Mouse (Mus musculus) liver, embryonic 12.5 days (tissue): Measurements from ENCODE around the gene Slc22a6. TPM values are rescaled to one million over a fixed set of nuclear protein-coding genes. Genes with fewer than 3 reads are reported as not detected.

Experiments used
- ATAC-seq: fragments of 200-750 bp; cut with Nextera tagmentation; 2 replicates; pipeline ENCODE4 v1.8.0; 2017; ENCODE audit warnings: moderate number of reproducible peaks, mild to moderate bottlenecking, moderate library complexity
- H3K27ac ChIP-seq: fragments of 300-500 bp; sonication (generic); 2 replicates; pipeline ENCODE4 v1.5.1; 2016; ENCODE audit warnings: mild to moderate bottlenecking
- H3K27me3 ChIP-seq: fragments of 300-500 bp; sonication (generic); replicated peaks from 2 replicates; pipeline ENCODE4 v1.6.1; 2016; ENCODE audit warnings: mild to moderate bottlenecking, moderate library complexity
- H3K36me3 ChIP-seq: fragments of 300-500 bp; sonication (generic); 2 replicates; pipeline ENCODE4 v1.6.1; 2016; ENCODE audit warnings: mild to moderate bottlenecking, moderate library complexity
- H3K4me1 ChIP-seq: fragments of 300-500 bp; sonication (generic); 2 replicates; pipeline ENCODE4 v1.6.1; 2016
- H3K4me2 ChIP-seq: fragments of 300-500 bp; sonication (generic); 2 replicates; pipeline ENCODE4 v1.6.1; 2016; ENCODE audit warnings: mild to moderate bottlenecking, moderate library complexity
- H3K4me3 ChIP-seq: fragments of 300-500 bp; sonication (generic); 2 replicates; pipeline ENCODE4 v1.5.1; 2016; ENCODE audit warnings: mild to moderate bottlenecking, moderate library complexity
- H3K9ac ChIP-seq: fragments of 300-500 bp; sonication (generic); 2 replicates; pipeline ENCODE4 v1.6.1; 2016; ENCODE audit warnings: mild to moderate bottlenecking, moderate library complexity
- H3K9me3 ChIP-seq: fragments of 300-500 bp; sonication (generic); replicated peaks from 2 replicates; pipeline ENCODE4 v1.6.1; 2016; ENCODE audit warnings: mild to moderate bottlenecking, moderate library complexity
- WGBS: fragments of 180-500 bp; shearing (Covaris S2); methylation state at CpG from one replicate; pipeline ENCODE4 v1.1.7; 2016; ENCODE audit not compliant: insufficient replicate concordance; 5-methylcytosine and 5-hydroxymethylcytosine counted together
- polyA plus RNA-seq: library from polyadenylated mRNA; unstranded; fragments of >200 nt; fragmentation: Nextera tagmentation; extraction: Ambion mirVana; gene quantifications from 2 replicates; pipeline ENCODE4 v1.2.1, GENCODE M21; 2016

Gene Slc22a6
- polyA plus RNA-seq, 1 experiment from 2014 or later = not detected

- Histone ChIP-seq H3K9me3 (no peaks in the 10 kb centered on the region), H3K4me1 (peaks cover 33% of the 10 kb centered on the region), H3K9ac (no peak within 1 kb of the TSS), H3K4me3 (no peak within 1 kb of the TSS), H3K27ac (peak within 1 kb of the TSS; percentile 55; the same call in 1 of the 2 replicates), H3K27me3 (0 out of 2 replicates have a peak, but pooled peaks cover 7% of the 10 kb centered on the region), H3K36me3 (no peaks in the 10 kb centered on the region), H3K4me2 (no peak within 1 kb of the TSS)
- 70% methylated on average over 8 of the region's 8 CpGs for WGBS
- ATAC-seq = no peak
Measured at GRCm38 (mm10) chr19:8590954-8591353, 26.9 kb upstream of the Slc22a6 start, which contains the start of gene Slc22a8. TSS of gene Slc22a8 (plus strand) at chr19:8591254.

GRCm38 (mm10) chr19:8592155-8592554 is 25.7 kb upstream of the Slc22a6 start:
- H3K27ac ChIP-seq = no peak overlapping the region
- H3K4me2 ChIP-seq = no peak overlapping the region
- H3K9me3 ChIP-seq = no peaks in the 10 kb centered on the region
- no peak for ATAC-seq
- WGBS = 25% methylated on average over 2 of the region's 2 CpGs
- peaks cover 33% of the 10 kb centered on the region for H3K4me1 ChIP-seq
- no peak overlapping the region for H3K9ac ChIP-seq
- no peak overlapping the region for H3K4me3 ChIP-seq
- peaks cover 11% of the 10 kb centered on the region; the same call in 1 of the 2 replicates for H3K27me3 ChIP-seq
- H3K36me3 ChIP-seq = no peaks in the 10 kb centered on the region

GRCm38 (mm10) chr19:8592873-8593408 is 24.9 kb upstream of the Slc22a6 start:
- Histone ChIP-seq H3K27ac (no peak overlapping the region; the same call in 1 of the 2 replicates), H3K4me3 (no peak overlapping the region), H3K36me3 (no peaks in the 10 kb centered on the region), H3K27me3 (peaks cover 16% of the 10 kb centered on the region; the same call in 1 of the 2 replicates), H3K4me1 (peaks cover 33% of the 10 kb centered on the region), H3K9me3 (no peaks in the 10 kb centered on the region), H3K4me2 (no peak overlapping the region), H3K9ac (no peak overlapping the region)
- 46% methylated on average over 6 of the region's 6 CpGs for WGBS
- peak; percentile 58 for ATAC-seq

GRCm38 (mm10) chr19:8593833-8594232 is 24.0 kb upstream of the Slc22a6 start:
- no peak overlapping the region for H3K4me3 ChIP-seq
- no peak overlapping the region for H3K27ac ChIP-seq
- no peak for ATAC-seq
- H3K4me1 ChIP-seq = peaks cover 30% of the 10 kb centered on the region
- no peaks in the 10 kb centered on the region for H3K9me3 ChIP-seq
- H3K27me3 ChIP-seq = peaks cover 16% of the 10 kb centered on the region; the same call in 1 of the 2 replicates
- 62% methylated on average over 11 of the region's 11 CpGs for WGBS
- H3K9ac ChIP-seq = no peak overlapping the region
- H3K4me2 ChIP-seq = no peak overlapping the region
- H3K36me3 ChIP-seq = no peaks in the 10 kb centered on the region

- peak overlapping the region; percentile 8; the same call in 1 of the 2 replicates for H3K4me2 ChIP-seq
- peaks cover 19% of the 10 kb centered on the region; the same call in 1 of the 2 replicates for H3K27me3 ChIP-seq
- H3K4me3 ChIP-seq = no peak overlapping the region
- 0 out of 2 replicates have a peak, but pooled peaks have one; percentile 30 for ATAC-seq
- H3K9me3 ChIP-seq = no peaks in the 10 kb centered on the region
- peaks cover 30% of the 10 kb centered on the region for H3K4me1 ChIP-seq
- H3K36me3 ChIP-seq = no peaks in the 10 kb centered on the region
- 13% methylated on average over 1 of the region's 1 CpGs for WGBS
- no peak overlapping the region for H3K9ac ChIP-seq
- no peak overlapping the region for H3K27ac ChIP-seq
Measured at GRCm38 (mm10) chr19:8594518-8594917, 23.3 kb upstream of the Slc22a6 start.

- Histone ChIP-seq H3K9ac (no peak overlapping the region), H3K4me3 (no peak overlapping the region), H3K9me3 (no peaks in the 10 kb centered on the region), H3K4me1 (peaks cover 33% of the 10 kb centered on the region), H3K4me2 (no peak overlapping the region), H3K36me3 (no peaks in the 10 kb centered on the region), H3K27ac (no peak overlapping the region), H3K27me3 (peaks cover 31% of the 10 kb centered on the region)
- WGBS = 63% methylated on average over 4 of the region's 4 CpGs
- no peak for ATAC-seq
Measured at GRCm38 (mm10) chr19:8597269-8597668, 20.6 kb upstream of the Slc22a6 start.

GRCm38 (mm10) chr19:8599229-8599628 is 18.6 kb upstream of the Slc22a6 start:
- H3K9me3 ChIP-seq = no peaks in the 10 kb centered on the region
- peaks cover 28% of the 10 kb centered on the region for H3K27me3 ChIP-seq
- no peak overlapping the region for H3K9ac ChIP-seq
- 67% methylated on average over 2 of the region's 2 CpGs for WGBS
- H3K4me1 ChIP-seq = peaks cover 39% of the 10 kb centered on the region
- no peak overlapping the region; the same call in 1 of the 2 replicates for H3K27ac ChIP-seq
- H3K36me3 ChIP-seq = no peaks in the 10 kb centered on the region
- H3K4me2 ChIP-seq = no peak overlapping the region
- H3K4me3 ChIP-seq = no peak overlapping the region
- ATAC-seq = no peak

GRCm38 (mm10) chr19:8601922-8602321 is 15.9 kb upstream of the Slc22a6 start:
- Histone ChIP-seq H3K4me3 (no peak overlapping the region), H3K4me2 (no peak overlapping the region), H3K9ac (no peak overlapping the region), H3K4me1 (peaks cover 51% of the 10 kb centered on the region), H3K9me3 (no peaks in the 10 kb centered on the region), H3K36me3 (no peaks in the 10 kb centered on the region), H3K27me3 (peaks cover 23% of the 10 kb centered on the region), H3K27ac (no peak overlapping the region)
- no peak for ATAC-seq

GRCm38 (mm10) chr19:8602914-8603313 is 14.9 kb upstream of the Slc22a6 start:
- peak overlapping the region; percentile 64 for H3K27ac ChIP-seq
- H3K36me3 ChIP-seq = no peaks in the 10 kb centered on the region
- no peak overlapping the region for H3K4me3 ChIP-seq
- H3K4me2 ChIP-seq = peak overlapping the region; percentile 33
- H3K9ac ChIP-seq = no peak overlapping the region
- H3K27me3 ChIP-seq = peaks cover 20% of the 10 kb centered on the region
- peaks cover 51% of the 10 kb centered on the region for H3K4me1 ChIP-seq
- peak; percentile 97 for ATAC-seq
- 13% methylated on average over 3 of the region's 3 CpGs for WGBS
- no peaks in the 10 kb centered on the region for H3K9me3 ChIP-seq

GRCm38 (mm10) chr19:8604536-8605240 is 13.2 kb upstream of the Slc22a6 start:
- Histone ChIP-seq H3K9me3 (no peaks in the 10 kb centered on the region), H3K4me2 (no peak overlapping the region), H3K36me3 (no peaks in the 10 kb centered on the region), H3K27me3 (peaks cover 21% of the 10 kb centered on the region), H3K4me3 (no peak overlapping the region), H3K4me1 (peaks cover 51% of the 10 kb centered on the region), H3K9ac (no peak overlapping the region), H3K27ac (no peak overlapping the region)
- 87% methylated on average over 8 of the region's 8 CpGs for WGBS
- ATAC-seq = no peak

- Histone ChIP-seq H3K36me3 (no peaks in the 10 kb centered on the region), H3K9me3 (no peaks in the 10 kb centered on the region), H3K4me3 (no peak overlapping the region), H3K4me1 (peaks cover 51% of the 10 kb centered on the region), H3K9ac (no peak overlapping the region), H3K27me3 (peaks cover 18% of the 10 kb centered on the region), H3K4me2 (no peak overlapping the region), H3K27ac (no peak overlapping the region)
- 38% methylated on average over 3 of the region's 3 CpGs for WGBS
- peak; percentile 6; the same call in 1 of the 2 replicates for ATAC-seq
Measured at GRCm38 (mm10) chr19:8605241-8605558, 12.6 kb upstream of the Slc22a6 start.

GRCm38 (mm10) chr19:8611358-8612123 is 6.3 kb upstream of the Slc22a6 start:
- WGBS = 65% methylated on average over 8 of the region's 8 CpGs
- Histone ChIP-seq H3K9me3 (no peaks in the 10 kb centered on the region), H3K9ac (no peak overlapping the region), H3K36me3 (no peaks in the 10 kb centered on the region), H3K4me3 (no peak overlapping the region), H3K27me3 (peaks cover 23% of the 10 kb centered on the region), H3K4me1 (no peaks in the 10 kb centered on the region), H3K27ac (no peak overlapping the region), H3K4me2 (no peak overlapping the region)
- no peak for ATAC-seq
